Mouse (Mus musculus) Patski (cell line): ENCODE results near the gene Gng5. TPM values are rescaled to one million over a fixed set of nuclear protein-coding genes. Genes with fewer than 3 reads are reported as not detected.

Experiments
- ATAC-seq: fragments of 100-300 bp; one replicate; pipeline ENCODE4 v1.8.0; 2021
- CTCF ChIA-PET: fragments of 350-600 bp; sonication (Branson Sonifier 250); formaldehyde crosslinking; loops from one replicate; lab custom pipeline; 2022; ENCODE audit warnings: inconsistent platforms; lab: Charles Lee
- POLR2A ChIA-PET: fragments of 350-600 bp; sonication (Branson Sonifier 250); formaldehyde crosslinking; loops from one replicate; lab custom pipeline; 2022; ENCODE audit warnings: antibody characterized with exemption, inconsistent platforms; lab: Charles Lee
- DNase-seq: peaks from one replicate; pipeline ENCODE4 v3.0.0-alpha.2; 2011; ENCODE audit warnings: low read depth, low spot score
- H3K27me3 ChIP-seq: fragments of 371-371 bp; one replicate; pipeline ENCODE4 v1.5.1; 2021
- CTCF ChIP-seq: fragments of 100-300 bp; IDR thresholded peaks from one replicate; pipeline ENCODE4 v1.5.1; 2021
- in situ Hi-C: fragments of 300-500 bp; cut with MboI; formaldehyde crosslinking; loops from 3 replicates; pipeline ENCODE4 v1.11.1; 2018; ENCODE audit warnings: low pct_unique_long_range_greater_than_20kb, mixed read lengths
- polyA plus RNA-seq: library from polyadenylated mRNA; unstranded; gene quantifications from one replicate; pipeline ENCODE4 v1.2.3, GENCODE M21; 2021

Gng5 gene
- 527 TPM for polyA plus RNA-seq

DNA sequence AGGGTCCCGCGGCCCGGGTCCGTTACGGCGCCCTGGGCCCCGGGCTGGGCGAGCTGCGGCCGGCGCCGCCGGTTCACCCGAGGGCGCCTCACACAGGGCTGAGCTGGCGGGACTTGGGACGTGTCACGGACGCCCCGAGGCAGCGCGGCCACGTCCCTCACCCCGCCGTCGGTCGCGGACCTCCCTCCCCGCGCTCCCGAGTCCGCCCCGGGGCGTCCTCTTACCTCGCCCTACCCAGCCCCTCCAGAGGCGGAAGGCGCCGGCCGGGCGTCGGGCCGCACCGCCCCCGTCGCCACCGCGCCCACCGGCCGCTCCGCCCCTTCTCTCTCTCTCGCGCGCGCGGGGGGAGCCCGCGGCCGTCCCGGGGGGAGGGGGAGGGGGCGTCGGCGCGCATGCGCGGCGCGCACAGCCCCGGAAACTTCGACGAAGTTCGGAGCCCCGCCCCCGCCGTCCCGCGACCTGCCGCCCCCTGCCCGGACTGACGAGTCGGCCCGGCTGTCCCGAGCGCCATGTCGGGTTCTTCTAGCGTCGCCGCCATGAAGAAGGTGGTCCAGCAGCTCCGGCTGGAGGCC, at the start of gene Gng5, which contains the start of gene Spata1:
Gene Gng5, plus strand, starts transcription at position 377 of the 572 bp plus-strand sequence.
Gene Spata1, minus strand, starts transcription at position 323 of the 572 bp plus-strand sequence.
- ATAC-seq (peak; percentile 91), DNase-seq (peak; percentile 41)
- no peaks in the 10 kb centered on the region for H3K27me3 ChIP-seq
- ChIA-PET POLR2A (interaction anchor here (0.7 to 2.6 kb wide), 6 partner anchors 16 to 584 kb away, joined by 3 to 10 read pairs (median 5); partner anchors contain the start of gene Rpf1), CTCF (interaction anchor here (1.9 kb wide), 1 partner anchor 46 kb away, joined by 5 read pairs; no protein-coding TSS in a partner anchor)
- in situ Hi-C loops: no loop called here
- no peak for TF ChIP-seq CTCF

DNA sequence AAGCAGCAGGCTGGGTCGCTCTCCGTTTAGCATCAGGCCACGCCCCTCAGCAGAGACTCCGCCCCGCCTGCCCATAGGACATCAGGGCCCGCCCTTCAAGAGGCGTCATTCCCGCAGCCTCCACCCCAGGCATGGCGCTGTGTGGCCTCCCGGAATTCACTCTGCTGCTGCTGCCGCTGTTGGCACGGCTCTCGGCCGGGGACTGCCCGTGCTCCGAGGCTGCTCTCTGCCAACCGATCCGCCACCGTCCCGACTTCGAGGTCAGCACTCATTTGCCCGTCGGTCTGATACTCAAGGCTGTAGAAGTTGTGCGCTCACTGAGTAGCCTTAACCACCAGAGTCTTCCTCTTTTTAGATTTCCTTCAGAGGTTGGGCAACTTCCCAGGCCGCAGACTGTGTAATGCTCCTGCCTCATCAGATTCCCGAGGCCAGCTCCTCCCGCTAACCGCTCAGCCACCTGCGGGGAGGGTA, 49.2 kb upstream of the Gng5 start:
- DNase-seq: peak; percentile 44
- ATAC-seq: peak; percentile 97
- no peaks in the 10 kb centered on the region for H3K27me3 ChIP-seq
- in situ Hi-C loops: no loop called here
- CTCF ChIA-PET: interaction anchor here (1.1 to 4.0 kb wide), 2 partner anchors 24 to 333 kb away, joined by 3 to 24 read pairs; no protein-coding TSS in a partner anchor
- no peak for TF ChIP-seq CTCF
- POLR2A ChIA-PET: no interaction called here

DNA sequence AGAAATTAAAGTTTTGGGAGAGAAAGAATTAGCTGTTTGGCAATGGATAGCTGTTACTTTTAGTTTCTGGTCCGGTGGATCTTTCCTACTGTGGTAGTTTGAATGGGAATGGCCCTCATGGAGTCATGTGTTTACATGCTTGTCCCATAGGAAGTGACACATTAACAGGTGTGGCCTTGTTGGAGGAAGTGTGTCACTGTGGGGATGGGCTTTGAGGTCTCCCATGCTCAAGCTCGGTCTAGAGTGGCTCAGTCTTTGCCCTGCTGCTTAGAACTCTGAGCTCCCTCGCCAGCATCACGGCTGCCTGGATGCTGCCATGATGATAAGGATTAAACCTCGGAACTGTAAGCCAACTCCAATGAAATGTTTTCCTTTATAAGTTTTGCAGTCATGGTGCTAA, 48.2 kb upstream of the Gng5 start:
- in situ Hi-C loops: no loop called here
- ATAC-seq (no peak), DNase-seq (no peak)
- TF ChIP-seq CTCF: no peak
- ChIA-PET POLR2A (interaction anchor here (0.5 to 0.9 kb wide), 2 partner anchors 20 to 625 kb away, joined by 3 to 5 read pairs; no protein-coding TSS in a partner anchor), CTCF (interaction anchor here (1.1 to 4.0 kb wide), 3 partner anchors 11 to 332 kb away, joined by 3 to 24 read pairs (median 10); no protein-coding TSS in a partner anchor)
- H3K27me3 ChIP-seq: no peaks in the 10 kb centered on the region

GRCm38 (mm10) chr3:146462939-146463338, 36.7 kb upstream of the Gng5 start:
- in situ Hi-C loops: no loop called here
- no peak for DNase-seq
- H3K27me3 ChIP-seq: no peaks in the 10 kb centered on the region
- ChIA-PET CTCF (interaction anchor here (1.2 to 2.5 kb wide), 7 partner anchors 9 to 32 kb away, joined by 3 to 10 read pairs (median 5); partner anchors contain the start of gene Ctbs), POLR2A (no interaction called here)
- TF ChIP-seq CTCF: peak; percentile 61
- ATAC-seq: no peak

- CTCF ChIA-PET: interaction anchor here (1.0 to 1.3 kb wide), 3 partner anchors 12 to 79 kb away, joined by 3 to 5 read pairs (median 4); no protein-coding TSS in a partner anchor
- DNase-seq: no peak
- in situ Hi-C loops: no loop called here
- POLR2A ChIA-PET: interaction anchor here (0.5 to 0.7 kb wide), 2 partner anchors 8 to 80 kb away, joined by 5 to 7 read pairs; no protein-coding TSS in a partner anchor
- ATAC-seq: no peak
- H3K27me3 ChIP-seq: no peaks in the 10 kb centered on the region
- no peak for TF ChIP-seq CTCF
These were observed 30.4 kb upstream of the Gng5 start for GRCm38 (mm10) chr3:146469226-146469625.

- POLR2A ChIA-PET: no interaction called here
- CTCF ChIA-PET: interaction anchor here (0.9 to 3.5 kb wide), 4 partner anchors 8 to 21 kb away, joined by 3 to 24 read pairs (median 12); no protein-coding TSS in a partner anchor
- TF ChIP-seq CTCF: no peak
- DNase-seq: no peak
- no peaks in the 10 kb centered on the region for H3K27me3 ChIP-seq
- ATAC-seq: no peak
- in situ Hi-C loops: no loop called here
These were observed 26.9 kb upstream of the Gng5 start for GRCm38 (mm10) chr3:146472657-146473056.

- ChIA-PET CTCF (interaction anchor here (1.1 to 3.5 kb wide), 11 partner anchors 9 to 472 kb away, joined by 3 to 24 read pairs (median 5); partner anchors contain the start of gene Ctbs), POLR2A (interaction anchor here (0.7 to 1.2 kb wide), 2 partner anchors 17 to 26 kb away, joined by 3 read pairs; partner anchors contain the start of genes Gng5 and Spata1)
- TF ChIP-seq CTCF: no peak
- DNase-seq: no peak
- H3K27me3 ChIP-seq: no peaks in the 10 kb centered on the region
- ATAC-seq: peak; percentile 69
- in situ Hi-C loops: no loop called here
These were observed 25.9 kb upstream of the Gng5 start for GRCm38 (mm10) chr3:146473741-146474140.

DNA sequence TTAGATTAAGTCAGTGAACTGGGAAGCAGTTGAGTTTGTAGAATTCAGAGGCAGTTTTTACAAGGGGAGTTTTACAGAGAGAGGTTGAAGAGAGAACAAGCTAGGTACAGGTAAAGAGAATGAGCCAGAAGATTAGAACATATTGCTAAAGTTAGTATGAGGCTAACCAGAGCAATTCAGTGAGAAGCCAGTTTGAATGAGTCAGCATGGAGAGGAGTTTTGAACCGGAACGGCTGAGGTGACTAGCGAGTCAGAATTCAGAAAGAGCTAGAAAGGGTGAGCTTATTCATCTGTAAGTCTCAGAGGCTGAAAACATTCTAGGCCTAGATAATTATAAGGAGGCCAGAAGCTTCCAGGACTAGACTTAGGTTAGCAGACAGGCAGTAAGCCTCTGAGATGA, 25.2 kb upstream of the Gng5 start:
- ATAC-seq (peak; percentile 76), DNase-seq (peak; percentile 73)
- POLR2A ChIA-PET: interaction anchor here (0.7 to 1.3 kb wide), 4 partner anchors 17 to 71 kb away, joined by 3 to 4 read pairs (median 3); partner anchors contain the start of genes Gng5 and Spata1
- CTCF ChIA-PET: interaction anchor here (0.9 to 3.5 kb wide), 14 partner anchors 9 to 471 kb away, joined by 3 to 24 read pairs (median 5); partner anchors contain the start of gene Ctbs
- no peaks in the 10 kb centered on the region for H3K27me3 ChIP-seq
- in situ Hi-C loops: no loop called here
- TF ChIP-seq CTCF: no peak

GRCm38 (mm10) chr3:146482044-146482443, 17.6 kb upstream of the Gng5 start:
- CTCF ChIA-PET: interaction anchor here (0.9 to 5.0 kb wide), 9 partner anchors 7 to 133 kb away, joined by 3 to 21 read pairs (median 5); no protein-coding TSS in a partner anchor
- POLR2A ChIA-PET: no interaction called here
- no peak for ATAC-seq
- no peaks in the 10 kb centered on the region for H3K27me3 ChIP-seq
- no peak for DNase-seq
- in situ Hi-C loops: loop anchor here (5.0 kb wide), 1 partner anchor 135 kb away; no protein-coding TSS in a partner anchor
- TF ChIP-seq CTCF: peak; percentile 63

- POLR2A ChIA-PET: no interaction called here
- ATAC-seq (no peak), DNase-seq (no peak)
- in situ Hi-C loops: loop anchor here (5.0 kb wide), 1 partner anchor 304 kb away; no protein-coding TSS in a partner anchor
- CTCF ChIA-PET: interaction anchor here (1.1 to 1.3 kb wide), 4 partner anchors 8 to 149 kb away, joined by 3 to 6 read pairs (median 3); no protein-coding TSS in a partner anchor
- H3K27me3 ChIP-seq: no peaks in the 10 kb centered on the region
- TF ChIP-seq CTCF: peak; percentile 58
These were observed 13.1 kb upstream of the Gng5 start for GRCm38 (mm10) chr3:146486464-146486863.
